Mouse (Mus musculus) hindbrain, embryonic 15.5 days (tissue): ENCODE measurements at regions not wholly inside any gene's neighbourhood (a gene's known extent, or its start where the extent isn't known, plus 50 kb on each side); places are given as distances from the start of the nearest gene placed in this dataset.

Source experiments
- ATAC-seq: fragments of 200-750 bp; cut with Nextera tagmentation; 2 replicates; pipeline ENCODE4 v1.8.0; 2017; ENCODE audit warnings: low read depth, moderate number of reproducible peaks, moderate TSS enrichment; ENCODE audit not compliant: low FRiP score
- H3K27ac ChIP-seq: fragments of 300-500 bp; sonication (generic); replicated peaks from 2 replicates; pipeline ENCODE4 v1.5.1; 2015; ENCODE audit warnings: mild to moderate bottlenecking, inconsistent platforms
- H3K27me3 ChIP-seq: fragments of 300-500 bp; sonication (generic); 2 replicates; pipeline ENCODE4 v1.6.1; 2015; ENCODE audit warnings: control low read depth, inconsistent platforms
- H3K36me3 ChIP-seq: fragments of 300-500 bp; sonication (generic); 2 replicates; pipeline ENCODE4 v1.6.1; 2015; ENCODE audit warnings: control low read depth, inconsistent platforms
- H3K4me1 ChIP-seq: fragments of 300-500 bp; sonication (generic); replicated peaks from 2 replicates; pipeline ENCODE4 v1.6.1; 2015; ENCODE audit warnings: control low read depth, inconsistent platforms
- H3K4me2 ChIP-seq: fragments of 300-500 bp; sonication (generic); 2 replicates; pipeline ENCODE4 v1.6.1; 2015; ENCODE audit warnings: moderate library complexity, mild to moderate bottlenecking, inconsistent platforms
- H3K4me3 ChIP-seq: fragments of 300-500 bp; sonication (generic); 2 replicates; pipeline ENCODE4 v1.5.1; 2015; ENCODE audit warnings: mild to moderate bottlenecking, inconsistent platforms
- H3K9ac ChIP-seq: fragments of 300-500 bp; sonication (generic); 2 replicates; pipeline ENCODE4 v1.6.1; 2015; ENCODE audit warnings: inconsistent platforms
- H3K9me3 ChIP-seq: fragments of 300-500 bp; sonication (generic); 2 replicates; pipeline ENCODE4 v1.6.1; 2016; ENCODE audit warnings: control low read depth, inconsistent platforms
- WGBS: fragments of 180-500 bp; shearing (Covaris S2); methylation state at CpG from one replicate; pipeline ENCODE4 v1.1.7; 2015; 5-methylcytosine and 5-hydroxymethylcytosine counted together

DNA sequence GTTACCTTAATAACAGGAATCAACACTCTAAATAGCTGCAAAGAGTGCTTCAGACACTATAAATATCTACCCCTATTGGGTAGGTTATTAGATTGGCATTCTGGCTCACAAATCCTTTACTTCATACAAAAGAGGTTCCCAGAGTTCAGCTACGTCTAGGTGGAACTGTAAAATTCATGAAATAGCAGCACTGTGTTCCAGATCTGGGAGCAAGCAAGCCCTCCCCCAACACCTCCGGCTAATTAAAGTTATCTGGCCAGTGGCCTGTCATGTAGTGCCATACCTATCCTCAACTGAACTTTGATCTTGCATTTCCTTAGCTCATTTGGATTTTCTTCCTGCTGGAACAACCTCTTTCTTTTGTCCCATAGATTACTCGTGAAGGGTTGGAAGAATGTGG is 75.4 kb upstream of the Ppp2r3a start:
- no peaks in the 10 kb centered on the region for H3K36me3 ChIP-seq
- no peak for ATAC-seq
- H3K4me1 ChIP-seq = no peaks in the 10 kb centered on the region
- no peak overlapping the region for H3K9ac ChIP-seq
- H3K4me2 ChIP-seq = no peak overlapping the region
- H3K4me3 ChIP-seq = no peak overlapping the region
- no peak overlapping the region for H3K27ac ChIP-seq
- no peaks in the 10 kb centered on the region for H3K27me3 ChIP-seq
- WGBS = 79% methylated on average over 3 of the region's 3 CpGs
- no peaks in the 10 kb centered on the region for H3K9me3 ChIP-seq

DNA sequence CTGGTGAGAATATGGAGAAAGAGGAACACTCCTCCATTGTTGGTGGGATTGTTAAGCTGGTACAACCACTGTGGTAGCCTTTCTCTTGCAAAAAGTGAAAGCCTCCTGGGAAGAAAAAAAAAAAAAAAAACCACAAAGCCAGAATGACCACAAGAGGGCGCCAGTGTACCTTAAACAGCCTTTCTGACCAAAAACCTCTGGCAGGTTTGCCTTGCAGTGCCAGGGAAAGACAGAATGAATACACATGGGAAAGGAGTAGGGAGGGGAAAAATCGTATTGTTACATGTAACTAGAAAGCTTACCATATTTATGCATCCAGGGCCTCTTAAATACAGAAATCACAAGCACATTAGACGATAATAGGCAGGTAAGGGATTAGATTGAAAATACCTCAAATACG is 62.4 kb upstream of the Ppp2r3a start:
- H3K4me3 ChIP-seq = no peak overlapping the region
- no peaks in the 10 kb centered on the region for H3K27me3 ChIP-seq
- 0 out of 2 replicates have a peak, but pooled peaks cover 9% of the 10 kb centered on the region for H3K4me1 ChIP-seq
- no peak overlapping the region for H3K9ac ChIP-seq
- WGBS = 37% methylated on average over 4 of the region's 4 CpGs
- H3K36me3 ChIP-seq = no peaks in the 10 kb centered on the region
- no peak for ATAC-seq
- 0 out of 2 replicates have a peak overlapping the region, but pooled peaks have one; percentile 24 for H3K27ac ChIP-seq
- no peak overlapping the region for H3K4me2 ChIP-seq
- no peaks in the 10 kb centered on the region for H3K9me3 ChIP-seq

DNA sequence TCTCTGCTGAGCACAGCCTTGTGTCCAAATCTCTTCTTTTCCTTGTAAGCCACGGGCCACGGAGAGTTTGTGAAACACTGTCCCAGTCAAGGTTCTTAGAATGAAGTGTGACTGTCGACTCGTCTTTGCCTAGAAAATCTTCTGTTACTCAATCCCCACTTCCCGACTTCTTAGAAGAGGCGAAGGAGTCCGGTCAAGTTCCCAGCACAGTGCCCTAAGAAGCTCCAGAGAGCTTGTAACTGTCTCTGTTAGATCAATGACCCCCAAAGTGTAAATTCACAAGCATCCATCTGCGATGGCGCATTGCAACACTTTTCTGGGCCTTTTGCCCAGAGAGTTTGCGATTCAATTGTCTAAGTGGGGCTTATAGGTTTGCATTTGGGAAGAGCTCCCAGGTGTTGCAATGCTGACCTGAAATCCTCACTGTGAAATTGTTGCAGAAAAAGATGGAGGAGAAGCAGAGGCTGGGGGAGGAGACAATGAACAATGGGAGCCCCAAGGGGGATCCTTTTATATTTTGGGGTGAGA is 54.9 kb upstream of the Ppp2r3a start:
- no peak overlapping the region for H3K4me3 ChIP-seq
- ATAC-seq = no peak
- no peaks in the 10 kb centered on the region for H3K27me3 ChIP-seq
- H3K4me2 ChIP-seq = no peak overlapping the region
- no peaks in the 10 kb centered on the region for H3K36me3 ChIP-seq
- 89% methylated on average over 10 of the region's 10 CpGs for WGBS
- H3K9ac ChIP-seq = no peak overlapping the region
- no peaks in the 10 kb centered on the region for H3K4me1 ChIP-seq
- H3K27ac ChIP-seq = no peak overlapping the region
- no peaks in the 10 kb centered on the region for H3K9me3 ChIP-seq

DNA sequence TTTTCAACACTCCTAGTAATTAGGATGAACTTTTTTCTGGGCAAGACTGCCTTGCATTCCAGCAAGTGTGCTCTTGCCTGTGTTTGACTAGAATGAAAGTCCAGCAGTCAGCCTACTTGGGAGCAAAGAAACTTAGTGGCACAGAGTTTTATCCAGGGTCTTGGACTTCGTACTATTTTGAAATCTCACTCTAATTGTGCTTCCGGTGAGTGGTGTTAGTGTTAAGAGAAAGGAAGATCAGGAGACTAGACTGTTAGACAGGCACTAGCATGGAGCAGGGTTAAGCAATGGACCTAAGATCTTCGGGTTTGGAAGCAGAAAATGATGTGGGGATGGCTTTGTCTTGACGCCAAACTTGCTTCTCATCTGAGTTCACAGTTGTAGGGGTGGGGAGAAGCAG is 54.1 kb upstream of the Ppp2r3a start:
- Histone ChIP-seq H3K27ac (no peak overlapping the region), H3K9me3 (no peaks in the 10 kb centered on the region), H3K4me3 (no peak overlapping the region), H3K4me2 (no peak overlapping the region), H3K27me3 (no peaks in the 10 kb centered on the region), H3K9ac (no peak overlapping the region), H3K4me1 (no peaks in the 10 kb centered on the region), H3K36me3 (no peaks in the 10 kb centered on the region)
- 89% methylated on average over 4 of the region's 4 CpGs for WGBS
- ATAC-seq = no peak
